Comparison of ENCODE assay signal across 30 mouse cellular contexts in the genomic region with DNA sequence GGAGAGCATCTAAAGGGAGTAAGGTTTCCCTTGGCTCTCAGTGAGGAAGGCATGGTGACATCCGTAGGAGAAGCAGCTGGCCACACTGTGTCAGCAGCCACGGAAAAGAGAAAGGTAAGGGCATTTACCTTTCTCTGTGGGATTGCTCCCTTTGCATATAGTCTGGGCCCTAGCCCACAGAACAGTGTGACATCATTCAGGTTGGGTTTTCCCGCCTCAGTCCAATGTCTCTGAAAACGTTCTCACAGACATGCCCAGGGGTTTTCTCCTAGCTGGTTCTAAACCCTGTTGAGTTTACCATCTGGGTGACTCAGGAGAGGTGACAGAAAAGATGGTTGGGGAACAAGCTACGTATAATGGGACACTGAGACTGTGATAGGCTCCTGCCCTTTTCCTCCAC.
"Had no signal": no experiment of that assay in that cellular context is flagged by ENCODE, and none has a peak within 500 bp of the region (broad histone marks: within the 10 kb centered on the region; RNA-seq: fewer than 3 reads in every experiment).

No protein-coding gene starts in this region.

- H3K36me3 ChIP-seq: limb, embryonic 10.5 days; limb, embryonic 12.5 days; limb, embryonic 13.5 days; limb, embryonic 15.5 days; liver, embryonic 12.5 days; liver, embryonic 13.5 days; liver, embryonic 15.5 days; lung, embryonic 15.5 days; midbrain, embryonic 10.5 days; midbrain, embryonic 12.5 days; midbrain, embryonic 13.5 days; midbrain, embryonic 15.5 days; neural tube, embryonic 12.5 days had no signal

- H3K9ac ChIP-seq: limb, embryonic 12.5 days; limb, embryonic 13.5 days; limb, embryonic 15.5 days; liver, embryonic 12.5 days; liver, embryonic 13.5 days; liver, embryonic 14.5 days; liver, embryonic 15.5 days; liver, postnatal 0 days; lung, embryonic 14.5 days; lung, embryonic 15.5 days; midbrain, embryonic 12.5 days; midbrain, embryonic 13.5 days; midbrain, embryonic 15.5 days; neural tube, embryonic 12.5 days had no signal

- H3K27me3 ChIP-seq: limb, embryonic 12.5 days; limb, embryonic 13.5 days; limb, embryonic 15.5 days; lung, embryonic 15.5 days; midbrain, embryonic 12.5 days; midbrain, embryonic 13.5 days; midbrain, embryonic 15.5 days; neural tube, embryonic 12.5 days had no signal

- H3K9me3 ChIP-seq: limb, embryonic 10.5 days; limb, embryonic 12.5 days; limb, embryonic 15.5 days; liver, embryonic 12.5 days; liver, embryonic 13.5 days; liver, embryonic 15.5 days; lung, embryonic 15.5 days; megakaryocyte, embryonic 14.5 days; midbrain, embryonic 10.5 days; midbrain, embryonic 12.5 days; midbrain, embryonic 13.5 days; midbrain, embryonic 15.5 days; neural tube, embryonic 12.5 days had no signal

- H3K4me2 ChIP-seq: limb, embryonic 12.5 days; limb, embryonic 13.5 days; limb, embryonic 15.5 days; liver, embryonic 11.5 days; liver, embryonic 12.5 days; liver, embryonic 13.5 days; liver, embryonic 15.5 days; lung, embryonic 14.5 days; lung, embryonic 15.5 days; midbrain, embryonic 11.5 days; midbrain, embryonic 12.5 days; midbrain, embryonic 13.5 days; midbrain, embryonic 15.5 days; neural tube, embryonic 12.5 days had no signal

- H3K4me1 ChIP-seq: limb, embryonic 12.5 days; liver, embryonic 12.5 days; liver, embryonic 13.5 days; liver, embryonic 15.5 days; lung, embryonic 15.5 days; megakaryocyte, embryonic 14.5 days; midbrain, embryonic 10.5 days; midbrain, embryonic 12.5 days; midbrain, embryonic 13.5 days; midbrain, embryonic 15.5 days; neural tube, embryonic 12.5 days had no signal

- H3K27ac ChIP-seq: limb, embryonic 10.5 days; limb, embryonic 12.5 days; limb, embryonic 13.5 days; limb, embryonic 15.5 days; liver, embryonic 12.5 days; liver, embryonic 13.5 days; liver, embryonic 14.5 days; liver, embryonic 15.5 days; lung, embryonic 15.5 days; macrophage; midbrain, embryonic 10.5 days; midbrain, embryonic 12.5 days; midbrain, embryonic 13.5 days; midbrain, embryonic 15.5 days; neural tube, embryonic 12.5 days had no signal

- DNase-seq: left cerebral cortex, postnatal 4 days; liver; liver, embryonic 13.5 days; liver, postnatal 0 days; lung, adult 18-20 months; lung, adult 2 months; lung, embryonic 14.5 days; lung, postnatal 10 days; lung, postnatal 14 days; lung, postnatal 36 days; lung, postnatal 4 days; midbrain, embryonic 14.5 days had no signal

- H3K4me3 ChIP-seq: limb, embryonic 10.5 days; limb, embryonic 12.5 days; limb, embryonic 13.5 days; limb, embryonic 15.5 days; liver, embryonic 12.5 days; liver, embryonic 13.5 days; liver, embryonic 15.5 days; lung, embryonic 15.5 days; megakaryocyte, embryonic 14.5 days; midbrain, embryonic 10.5 days; midbrain, embryonic 12.5 days; midbrain, embryonic 13.5 days; midbrain, embryonic 15.5 days; myocyte; neural tube, embryonic 12.5 days had no signal
